Mouse (Mus musculus): ENCODE measurements around the gene Slfn9. TPM values are rescaled to one million over a fixed set of nuclear protein-coding genes. Genes with fewer than 3 reads are reported as not detected.
"Not testable (repeated sequence)": the region's sequence is repeated elsewhere in the genome, so short reads cannot be mapped to it uniquely, and the experiment has no call there.

Slfn9 gene
- polyA plus RNA-seq, 1 experiment from 2014 or later: 11.8 TPM

DNA sequence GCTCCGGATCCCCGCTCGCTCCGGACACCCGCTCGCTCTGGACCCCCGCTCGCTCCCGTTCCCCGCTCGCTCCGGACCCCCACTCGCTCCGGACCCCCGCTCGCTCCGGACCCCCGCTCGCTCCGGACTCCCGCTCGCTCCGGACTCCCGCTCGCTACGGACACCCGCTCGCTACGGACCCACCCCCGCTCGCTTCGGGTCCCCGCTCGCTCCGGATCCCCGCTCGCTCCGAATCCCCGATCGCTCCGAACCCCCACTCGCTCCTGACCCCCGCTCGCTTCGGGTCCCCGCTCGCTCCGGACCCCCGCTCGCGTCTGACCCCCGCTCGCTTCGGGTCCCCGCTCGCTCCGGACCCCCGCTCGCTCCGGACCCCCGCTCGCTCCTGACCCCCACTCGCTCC is 60.5 kb downstream of the Slfn9 start:
- not testable (repeated sequence) for ATAC-seq (ENCODE audit: insufficient number of reproducible peaks, low FRiP score, low TSS enrichment, low read depth); DNase-seq (ENCODE audit: low spot score); H3K9ac ChIP-seq (ENCODE audit: low read length); H3K4me1 ChIP-seq (ENCODE audit: control insufficient read depth, insufficient read depth, low read length); H3K27ac ChIP-seq (replicated peaks; ENCODE audit: low read depth, low read length); H3K36me3 ChIP-seq (ENCODE audit: control insufficient read depth, insufficient read depth, low read length); H3K9me3 ChIP-seq (ENCODE audit: control insufficient read depth, low read length)
- Histone ChIP-seq H3K27me3 (ENCODE audit: control insufficient read depth, insufficient read depth, low read length) (peaks cover 57% of the 10 kb centered on the region), H3K4me3 (ENCODE audit: low read depth, low read length) (peak overlapping the region; percentile 40), H3K4me2 (ENCODE audit: low read depth, severe bottlenecking) (peak overlapping the region; percentile 89)
- 2% methylated on average over 21 of the region's 63 CpGs for WGBS

DNA sequence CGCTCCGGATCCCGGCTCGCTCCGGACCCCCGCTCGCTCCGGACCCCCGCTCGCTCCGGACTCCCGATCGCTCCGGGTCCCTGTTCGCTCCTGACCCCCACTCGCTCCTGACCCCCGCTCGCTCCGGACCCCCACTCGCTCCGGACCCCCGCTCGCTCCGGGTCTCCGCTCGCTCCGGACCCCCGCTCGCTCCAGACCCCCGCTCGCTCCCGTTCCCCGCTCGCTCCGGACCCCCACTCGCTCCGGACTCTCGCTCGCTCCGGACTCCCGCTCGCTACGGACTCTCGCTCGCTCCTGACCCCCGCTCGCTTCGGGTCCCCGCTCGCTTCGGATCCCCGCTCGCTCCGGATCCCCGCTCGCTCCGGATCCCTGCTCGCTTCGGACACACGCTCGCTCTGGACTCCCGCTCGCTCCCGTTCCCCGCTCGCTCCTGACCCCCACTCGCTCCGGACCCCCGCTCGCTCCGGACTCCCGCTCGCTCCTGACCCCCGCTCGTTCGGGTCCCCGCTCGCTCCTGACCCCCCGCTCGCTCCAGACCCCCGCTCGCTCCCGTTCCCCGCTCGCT is 61.2 kb downstream of the Slfn9 start:
- ATAC-seq (ENCODE audit: insufficient number of reproducible peaks, low FRiP score, low TSS enrichment, low read depth); H3K9me3 ChIP-seq (ENCODE audit: control insufficient read depth, low read length); H3K4me1 ChIP-seq (ENCODE audit: control insufficient read depth, insufficient read depth, low read length); H3K27ac ChIP-seq (replicated peaks; ENCODE audit: low read depth, low read length); H3K36me3 ChIP-seq (ENCODE audit: control insufficient read depth, insufficient read depth, low read length); H3K9ac ChIP-seq (ENCODE audit: low read length): not testable (repeated sequence)
- Histone ChIP-seq H3K4me3 (ENCODE audit: low read depth, low read length) (peak overlapping the region; percentile 40), H3K4me2 (ENCODE audit: low read depth, severe bottlenecking) (peak overlapping the region; percentile 89), H3K27me3 (ENCODE audit: control insufficient read depth, insufficient read depth, low read length) (peaks cover 51% of the 10 kb centered on the region)
- peak; percentile 28 for DNase-seq (ENCODE audit: low spot score)
- 1% methylated on average over 60 of the region's 85 CpGs for WGBS

GRCm38 (mm10) chr11:82929633-82929950 is 62.0 kb downstream of the Slfn9 start:
- Histone ChIP-seq H3K27ac (replicated peaks; ENCODE audit: low read depth, low read length) (no peak overlapping the region), H3K9me3 (ENCODE audit: control insufficient read depth, low read length) (no peaks in the 10 kb centered on the region), H3K27me3 (ENCODE audit: control insufficient read depth, insufficient read depth, low read length) (peaks cover 45% of the 10 kb centered on the region), H3K4me1 (ENCODE audit: control insufficient read depth, insufficient read depth, low read length) (no peaks in the 10 kb centered on the region), H3K4me2 (ENCODE audit: low read depth, severe bottlenecking) (no peak overlapping the region), H3K4me3 (ENCODE audit: low read depth, low read length) (no peak overlapping the region), H3K36me3 (ENCODE audit: control insufficient read depth, insufficient read depth, low read length) (no peaks in the 10 kb centered on the region), H3K9ac (ENCODE audit: low read length) (no peak overlapping the region)
- ATAC-seq (ENCODE audit: insufficient number of reproducible peaks, low FRiP score, low TSS enrichment, low read depth) (no peak), DNase-seq (ENCODE audit: low spot score) (no peak)
- WGBS: 47% methylated on average over 3 of the region's 3 CpGs

- H3K27ac ChIP-seq (replicated peaks; ENCODE audit: low read depth, low read length): no peak overlapping the region
- H3K4me3 ChIP-seq (ENCODE audit: low read depth, low read length): no peak overlapping the region
- no peak for DNase-seq (ENCODE audit: low spot score)
- H3K36me3 ChIP-seq (ENCODE audit: control insufficient read depth, insufficient read depth, low read length): no peaks in the 10 kb centered on the region
- peaks cover 40% of the 10 kb centered on the region for H3K27me3 ChIP-seq (ENCODE audit: control insufficient read depth, insufficient read depth, low read length)
- no peaks in the 10 kb centered on the region for H3K9me3 ChIP-seq (ENCODE audit: control insufficient read depth, low read length)
- H3K4me2 ChIP-seq (ENCODE audit: low read depth, severe bottlenecking): no peak overlapping the region
- ATAC-seq (ENCODE audit: insufficient number of reproducible peaks, low FRiP score, low TSS enrichment, low read depth): no peak
- no peaks in the 10 kb centered on the region for H3K4me1 ChIP-seq (ENCODE audit: control insufficient read depth, insufficient read depth, low read length)
- 35% methylated on average over 20 of the region's 20 CpGs for WGBS
- no peak overlapping the region for H3K9ac ChIP-seq (ENCODE audit: low read length)
Measured at GRCm38 (mm10) chr11:82928897-82929632, 62.6 kb downstream of the Slfn9 start.

Small RNAs within 50 kb of the gene (microRNA-seq; reads per million reads assigned to microRNA genes)
- gene Gm27598 (not detected), gene Mir7679 (not detected)

Other genes with a start within 250 kb of the Slfn9 start
- gene Cct6b, start 227.5 kb downstream of the Slfn9 start, polyA plus RNA-seq (2014; fragmentation: Nextera tagmentation; extraction: Ambion mirVana): 0.20 and 0.21 TPM in 2 replicates
- gene Zfp830, start 227.5 kb downstream of the Slfn9 start, polyA plus RNA-seq (2014; fragmentation: Nextera tagmentation; extraction: Ambion mirVana): 41.4 and 44.0 TPM in 2 replicates
- 44.7 and 49.6 TPM in 2 replicates for gene Lig3, start 210.7 kb downstream of the Slfn9 start, polyA plus RNA-seq (2014; fragmentation: Nextera tagmentation; extraction: Ambion mirVana)
- gene Rffl, start 120.6 kb downstream of the Slfn9 start, polyA plus RNA-seq (2014; fragmentation: Nextera tagmentation; extraction: Ambion mirVana): 11.4 and 12.7 TPM in 2 replicates
- 12.8 and 13.1 TPM in 2 replicates for gene Rad51d, start 101.2 kb downstream of the Slfn9 start, polyA plus RNA-seq (2014; fragmentation: Nextera tagmentation; extraction: Ambion mirVana)
- 0.15 and 0.20 TPM in 2 replicates for gene Fndc8, start 99.7 kb downstream of the Slfn9 start, polyA plus RNA-seq (2014; fragmentation: Nextera tagmentation; extraction: Ambion mirVana)
- gene Nle1, start 83.4 kb downstream of the Slfn9 start, polyA plus RNA-seq (2014; fragmentation: Nextera tagmentation; extraction: Ambion mirVana): 31.2 and 38.6 TPM in 2 replicates
- 2.2 and 2.5 TPM in 2 replicates for gene Unc45b, start 81.3 kb downstream of the Slfn9 start, polyA plus RNA-seq (2014; fragmentation: Nextera tagmentation; extraction: Ambion mirVana)
- gene Slfn5, start 40.5 kb downstream of the Slfn9 start, polyA plus RNA-seq (2014; fragmentation: Nextera tagmentation; extraction: Ambion mirVana): 0.07 and 0.55 TPM in 2 replicates
- 0.26 and 0.48 TPM in 2 replicates for gene Slfn8, start 29.0 kb upstream of the Slfn9 start, polyA plus RNA-seq (2014; fragmentation: Nextera tagmentation; extraction: Ambion mirVana)
- gene Slfn2, start 73.3 kb upstream of the Slfn9 start, polyA plus RNA-seq (2014; fragmentation: Nextera tagmentation; extraction: Ambion mirVana): 0.85 and 1.1 TPM in 2 replicates
- not detected in 2 replicates for gene Slfn1, start 125.0 kb upstream of the Slfn9 start, polyA plus RNA-seq (2014; fragmentation: Nextera tagmentation; extraction: Ambion mirVana)
- not detected in 2 replicates for gene Slfn4, start 183.4 kb upstream of the Slfn9 start, polyA plus RNA-seq (2014; fragmentation: Nextera tagmentation; extraction: Ambion mirVana)
- gene Slfn3, start 199.5 kb upstream of the Slfn9 start, polyA plus RNA-seq (2014; fragmentation: Nextera tagmentation; extraction: Ambion mirVana): 0.31 and 1.0 TPM in 2 replicates